Mouse (Mus musculus): ENCODE results near the gene Cplx1.

GRCm38 (mm10) chr5:108520153-108520552, 29.7 kb downstream of the Cplx1 start:
- TF ChIP-seq POLR2A (IDR thresholded peaks at IDR 0.05; ENCODE audit: insufficient read depth, low read length), result no peak
- no peak for TF ChIP-seq EP300 (IDR thresholded peaks at IDR 0.05; ENCODE audit: insufficient read depth, low read depth, low read length)
- no peak for TF ChIP-seq CTCF (IDR thresholded peaks at IDR 0.05; ENCODE audit: low read depth, low read length)
